Mouse (Mus musculus) limb, embryonic 14.5 days (tissue): ENCODE data around the gene Atp5h. TPM values are rescaled to one million over a fixed set of nuclear protein-coding genes. Genes with fewer than 3 reads are reported as not detected.
A peak's percentile ranks its signal among the peaks of the same experiment; 100 is the strongest.

Experiments used
- ATAC-seq: fragments of 200-750 bp; cut with Nextera tagmentation; 2 replicates; pipeline ENCODE4 v1.8.0; 2017; ENCODE audit warnings: low read depth, moderate number of reproducible peaks, moderate TSS enrichment; ENCODE audit not compliant: low FRiP score
- DNase-seq: peaks from one replicate; pipeline ENCODE4 v3.0.0-alpha.2; 2015; ENCODE audit warnings: low spot score
- H3K27ac ChIP-seq: fragments of 300-500 bp; sonication (generic); replicated peaks from 2 replicates; pipeline ENCODE4 v1.5.1; 2014; ENCODE audit warnings: low read depth, mild to moderate bottlenecking, low read length, moderate library complexity, mixed read lengths
- H3K27me3 ChIP-seq: fragments of 300-500 bp; sonication (generic); 2 replicates; pipeline ENCODE4 v1.6.1; 2014; ENCODE audit warnings: low read length, mixed read lengths; ENCODE audit not compliant: control insufficient read depth, insufficient read depth
- H3K36me3 ChIP-seq: fragments of 300-500 bp; sonication (generic); 2 replicates; pipeline ENCODE4 v1.6.1; 2014; ENCODE audit warnings: mild to moderate bottlenecking, low read length, moderate library complexity, mixed read lengths; ENCODE audit not compliant: control insufficient read depth, insufficient read depth
- H3K4me1 ChIP-seq: fragments of 300-500 bp; sonication (generic); 2 replicates; pipeline ENCODE4 v1.6.1; 2014; ENCODE audit warnings: antibody characterized with exemption, low read length, mixed read lengths; ENCODE audit not compliant: control insufficient read depth, insufficient read depth
- H3K4me2 ChIP-seq: fragments of 300-500 bp; sonication (generic); replicated peaks from 2 replicates; pipeline ENCODE4 v1.6.1; 2014; ENCODE audit warnings: low read depth, mild to moderate bottlenecking, low read length, moderate library complexity; ENCODE audit not compliant: severe bottlenecking
- H3K4me3 ChIP-seq: fragments of 300-500 bp; sonication (generic); replicated peaks from 2 replicates; pipeline ENCODE4 v1.5.1; 2014; ENCODE audit warnings: low read length
- H3K9ac ChIP-seq: fragments of 300-500 bp; sonication (generic); 2 replicates; pipeline ENCODE4 v1.6.1; 2014; ENCODE audit warnings: mild to moderate bottlenecking, low read depth, low read length, moderate library complexity; ENCODE audit not compliant: severe bottlenecking
- H3K9me3 ChIP-seq: fragments of 300-500 bp; sonication (generic); 2 replicates; pipeline ENCODE4 v1.6.1; 2016; ENCODE audit warnings: low read length; ENCODE audit not compliant: control insufficient read depth
- POLR2A ChIP-seq: fragments of 200-500 bp; IDR thresholded peaks from 2 replicates; pipeline ENCODE4 v1.8.0; 2012; ENCODE audit warnings: inconsistent platforms, mild to moderate bottlenecking, moderate library complexity, borderline replicate concordance; ENCODE audit not compliant: insufficient read depth, insufficient read length; ENCODE audit errors: extremely low read depth
- WGBS: fragments of 180-500 bp; shearing (Covaris S2); extraction: QIAGEN DNeasy Blood & Tissue Kit; methylation state at CpG from one replicate; pipeline ENCODE4 v1.1.7; 2014; 5-methylcytosine and 5-hydroxymethylcytosine counted together
- polyA plus RNA-seq, 2 experiments: library from polyadenylated mRNA; depleted of rRNA in 1 of 2; stranded (reverse) in 1 of 2; unstranded in 1 of 2; fragments of >200 nt; fragmentation: Nextera tagmentation in 1 of 2; extraction: Ambion mirVana in 1 of 2; gene quantifications; 2 replicates each; pipeline versions ENCODE4 v1.2.1 to v1.2.3; 2012 to 2014

Gene Atp5h
- polyA plus RNA-seq, 2 experiments, result 427 to 933 TPM

DNA sequence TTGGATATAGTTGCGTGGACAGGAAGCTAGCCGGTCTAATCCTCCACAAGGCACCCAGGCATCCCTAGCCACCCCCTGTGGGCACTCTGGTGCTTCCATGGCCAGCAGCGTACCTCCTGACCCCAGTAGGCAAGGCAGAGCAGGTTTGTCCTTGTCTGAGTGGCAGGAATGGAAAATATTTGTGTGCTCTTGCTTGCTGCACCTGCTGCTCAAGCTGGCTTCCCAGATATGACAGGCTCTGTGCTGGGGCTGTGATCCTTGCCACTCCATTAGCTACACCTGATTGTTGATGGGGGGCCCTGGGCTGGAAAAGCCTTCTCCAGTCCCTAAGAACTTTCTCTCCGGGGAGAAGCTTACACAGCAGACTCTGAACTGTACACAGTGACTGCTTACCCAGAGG lies 33.5 kb upstream of the Atp5h start:
- DNase-seq, result no peak
- no peak for ATAC-seq
- H3K4me3 ChIP-seq, result no peak overlapping the region
- no peak overlapping the region for H3K4me2 ChIP-seq
- H3K36me3 ChIP-seq, result no peaks in the 10 kb centered on the region
- no peak overlapping the region for H3K27ac ChIP-seq
- H3K4me1 ChIP-seq, result 0 out of 2 replicates have a peak, but pooled peaks cover 2% of the 10 kb centered on the region
- H3K9ac ChIP-seq, result no peak overlapping the region
- H3K9me3 ChIP-seq, result no peaks in the 10 kb centered on the region
- 70% methylated on average over 4 of the region's 4 CpGs for WGBS
- no peaks in the 10 kb centered on the region for H3K27me3 ChIP-seq
- no peak for TF ChIP-seq POLR2A

DNA sequence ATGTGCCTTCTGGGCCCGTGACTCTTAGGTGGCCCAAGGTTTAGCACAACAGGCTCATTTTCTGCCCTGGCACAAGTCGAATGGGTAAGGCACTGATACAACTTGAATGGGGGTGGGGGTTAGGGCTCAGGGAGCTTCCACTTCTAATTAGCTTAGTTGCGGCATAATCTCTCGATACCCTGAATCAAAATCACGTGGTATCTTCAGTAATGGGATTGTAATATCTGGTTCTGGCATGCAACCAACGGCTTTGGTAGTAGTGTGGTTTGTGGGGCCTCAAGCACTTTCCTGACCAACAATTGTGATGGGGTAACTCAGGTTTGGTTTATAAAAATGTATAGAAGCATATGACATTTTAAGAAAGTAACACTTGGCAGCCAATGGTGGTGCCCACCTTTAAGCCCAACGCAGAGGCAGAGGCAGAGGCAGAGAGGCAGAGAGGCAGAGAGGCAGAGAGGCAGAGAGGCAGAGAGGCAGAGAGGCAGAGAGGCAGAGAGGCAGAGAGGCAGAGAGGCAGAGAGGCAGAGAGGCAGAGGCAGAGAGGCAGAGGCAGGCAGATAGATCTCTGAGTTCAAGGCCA lies 32.6 kb upstream of the Atp5h start:
- Histone ChIP-seq H3K9me3 (no peaks in the 10 kb centered on the region), H3K27ac (no peak overlapping the region), H3K9ac (no peak overlapping the region), H3K4me2 (no peak overlapping the region), H3K36me3 (no peaks in the 10 kb centered on the region), H3K4me3 (no peak overlapping the region), H3K4me1 (0 out of 2 replicates have a peak, but pooled peaks cover 2% of the 10 kb centered on the region), H3K27me3 (no peaks in the 10 kb centered on the region)
- DNase-seq, result no peak
- no peak for ATAC-seq
- 76% methylated on average over 7 of the region's 7 CpGs for WGBS
- TF ChIP-seq POLR2A, result no peak

DNA sequence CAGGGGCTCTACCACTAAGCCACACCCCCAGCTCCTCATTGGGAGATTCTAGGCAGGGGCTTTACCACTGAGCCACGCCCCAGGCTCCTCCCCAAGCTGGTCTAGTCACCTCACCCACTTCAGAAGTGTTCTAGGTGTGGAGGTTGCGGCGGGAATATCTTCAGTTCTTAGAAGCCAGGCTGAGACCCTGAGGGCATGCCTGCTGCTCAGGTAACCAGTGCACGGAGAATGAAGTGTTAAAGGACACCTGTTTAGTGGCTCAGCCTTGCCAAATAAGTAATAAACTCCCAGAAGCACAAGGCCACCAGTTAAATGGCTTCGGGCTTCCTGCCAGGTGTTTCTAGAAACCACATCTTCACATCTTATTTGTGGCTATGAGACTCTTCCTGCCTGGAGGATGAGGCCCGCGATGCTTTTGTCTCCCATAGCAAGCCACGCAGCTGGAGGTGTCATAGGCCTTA lies 32.0 kb upstream of the Atp5h start:
- Histone ChIP-seq H3K9me3 (no peaks in the 10 kb centered on the region), H3K4me1 (0 out of 2 replicates have a peak, but pooled peaks cover 2% of the 10 kb centered on the region), H3K9ac (no peak overlapping the region), H3K4me3 (no peak overlapping the region), H3K4me2 (no peak overlapping the region), H3K36me3 (no peaks in the 10 kb centered on the region), H3K27me3 (no peaks in the 10 kb centered on the region), H3K27ac (no peak overlapping the region)
- DNase-seq (peak; percentile 28), ATAC-seq (no peak)
- no peak for TF ChIP-seq POLR2A
- 56% methylated on average over 8 of the region's 8 CpGs for WGBS

DNA sequence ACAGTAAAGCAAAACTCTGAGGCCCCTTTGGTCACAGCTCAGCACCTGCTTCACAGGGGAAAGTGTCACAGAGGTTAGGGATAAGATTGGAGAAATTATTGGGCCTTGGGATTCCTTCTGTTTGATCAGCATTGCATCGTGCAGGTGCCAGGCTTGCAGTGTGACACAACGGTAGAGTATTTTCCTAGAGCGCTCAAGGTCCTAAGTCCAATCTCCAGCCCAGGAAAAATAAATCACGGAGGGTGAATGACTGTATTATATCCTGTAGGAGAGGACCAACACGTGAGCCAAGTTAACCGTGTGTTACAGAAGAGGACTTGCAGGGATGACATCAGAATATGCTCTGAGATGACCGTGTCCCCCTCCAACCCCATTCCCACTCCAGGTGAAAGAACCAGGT lies 30.4 kb upstream of the Atp5h start:
- ATAC-seq, result no peak
- H3K9me3 ChIP-seq, result no peaks in the 10 kb centered on the region
- no peak overlapping the region for H3K9ac ChIP-seq
- DNase-seq, result no peak
- no peaks in the 10 kb centered on the region for H3K27me3 ChIP-seq
- 87% methylated on average over 7 of the region's 7 CpGs for WGBS
- H3K4me1 ChIP-seq, result 0 out of 2 replicates have a peak, but pooled peaks cover 2% of the 10 kb centered on the region
- no peak overlapping the region for H3K4me2 ChIP-seq
- H3K4me3 ChIP-seq, result no peak overlapping the region
- no peak for TF ChIP-seq POLR2A
- no peak overlapping the region for H3K27ac ChIP-seq
- H3K36me3 ChIP-seq, result no peaks in the 10 kb centered on the region

DNA sequence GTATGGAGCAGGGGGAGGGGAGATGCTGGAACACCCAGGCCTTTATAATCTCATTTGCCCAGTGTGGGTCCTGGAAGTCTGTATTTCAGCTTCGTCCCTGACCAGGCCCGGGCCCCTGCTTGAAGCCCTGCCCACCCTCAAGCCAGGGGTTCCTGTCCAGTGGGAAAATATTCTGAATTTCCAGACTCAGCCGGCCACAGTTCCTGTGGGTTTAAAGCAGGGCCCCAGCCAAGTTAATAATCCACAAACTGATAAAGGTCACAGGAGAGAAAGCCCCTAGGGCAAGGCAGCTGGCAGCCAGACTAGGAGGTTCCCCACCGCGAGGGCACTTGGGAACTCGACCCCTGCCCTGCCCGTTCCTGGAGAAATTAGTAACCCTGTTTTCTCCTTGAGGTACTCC lies 29.2 kb upstream of the Atp5h start:
- Histone ChIP-seq H3K4me1 (0 out of 2 replicates have a peak, but pooled peaks cover 2% of the 10 kb centered on the region), H3K36me3 (no peaks in the 10 kb centered on the region), H3K27me3 (no peaks in the 10 kb centered on the region), H3K9me3 (no peaks in the 10 kb centered on the region), H3K27ac (no peak overlapping the region), H3K9ac (no peak overlapping the region), H3K4me3 (no peak overlapping the region), H3K4me2 (no peak overlapping the region)
- DNase-seq (no peak), ATAC-seq (no peak)
- TF ChIP-seq POLR2A, result no peak
- WGBS, result 29% methylated on average over 7 of the region's 7 CpGs
